Mouse (Mus musculus) heart, adult 2 months (tissue): ENCODE data around the gene Stk11. TPM values are rescaled to one million over a fixed set of nuclear protein-coding genes. Genes with fewer than 3 reads are reported as not detected.

Experiments
- DNase-seq, 2 experiments: peaks; one replicate each; pipeline ENCODE4 v3.0.0; 2021
- H3K27ac ChIP-seq: fragments of 200-600 bp; 2 replicates; pipeline ENCODE4 v1.8.1; 2022
- H3K27me3 ChIP-seq: fragments of 200-500 bp; 2 replicates; pipeline ENCODE4 v1.6.1; 2012; ENCODE audit warnings: mild to moderate bottlenecking, low read length, inconsistent platforms, mixed read lengths; ENCODE audit not compliant: control insufficient read depth, insufficient read depth
- H3K36me3 ChIP-seq: fragments of 200-500 bp; 2 replicates; pipeline ENCODE4 v1.6.1; 2012; ENCODE audit warnings: low read length, inconsistent platforms; ENCODE audit not compliant: control insufficient read depth, insufficient read depth
- H3K4me1 ChIP-seq: fragments of 200-500 bp; 2 replicates; pipeline ENCODE4 v1.6.1; 2011; ENCODE audit warnings: low read length; ENCODE audit not compliant: control insufficient read depth, insufficient read depth
- H3K4me3 ChIP-seq: fragments of 200-600 bp; 2 replicates; pipeline ENCODE4 v1.8.1; 2022
- H3K79me2 ChIP-seq: fragments of 200-500 bp; replicated peaks from 2 replicates; pipeline ENCODE4 v1.6.1; 2012; ENCODE audit warnings: mild to moderate bottlenecking, inconsistent platforms, low read length, moderate library complexity, mixed read lengths; ENCODE audit not compliant: control insufficient read depth, insufficient read depth
- H3K9ac ChIP-seq: fragments of 200-500 bp; 2 replicates; pipeline ENCODE4 v1.6.1; 2012; ENCODE audit warnings: low read depth, mild to moderate bottlenecking, control low read depth, inconsistent platforms, low read length, mixed read lengths
- CTCF ChIP-seq: fragments of 200-600 bp; IDR thresholded peaks from 2 replicates; pipeline ENCODE4 v1.8.1; 2022; ENCODE audit warnings: antibody characterized with exemption, mild to moderate bottlenecking, moderate library complexity
- EP300 ChIP-seq: fragments of 200-500 bp; IDR thresholded peaks from 2 replicates; pipeline ENCODE4 v1.6.1; 2011; ENCODE audit warnings: low read depth, low read length, control low read depth; ENCODE audit not compliant: insufficient read depth
- POLR2A ChIP-seq: fragments of 200-500 bp; IDR thresholded peaks from 2 replicates; pipeline ENCODE4 v1.6.1; 2011; ENCODE audit warnings: mild to moderate bottlenecking, low read depth, low read length, control low read depth; ENCODE audit not compliant: insufficient read depth
- WGBS: fragments of 180-500 bp; shearing (Covaris S2); methylation state at CpG from one replicate; pipeline ENCODE4 v1.1.7; 2018; 5-methylcytosine and 5-hydroxymethylcytosine counted together
- intact Hi-C: fragments of 180-260 bp; cut with DNase I; formaldehyde crosslinking; loops from one replicate; pipeline ENCODE4 v1.15.1; 2025
- polyA plus RNA-seq: library from polyadenylated mRNA; depleted of rRNA; stranded (reverse); fragments of >200 nt; gene quantifications from 2 replicates; pipeline ENCODE4 v1.2.3, GENCODE M21; 2012
- total RNA-seq, 2 experiments: library from RNA; stranded (reverse); gene quantifications; 2 replicates each; pipeline ENCODE4 v1.2.3; 2021

Stk11 gene
- total and polyA plus RNA-seq, 3 experiments: 127 to 161 (median 140) TPM

GRCm38 (mm10) chr10:80156002-80156751 lies 40.6 kb downstream of the Stk11 start:
- DNase-seq: peak; percentile 42 to 58
- peaks cover 34% of the 10 kb centered on the region for H3K36me3 ChIP-seq
- 54% methylated on average over 29 of the region's 29 CpGs for WGBS

GRCm38 (mm10) chr10:80156752-80157053 lies 41.1 kb downstream of the Stk11 start:
- Histone ChIP-seq H3K27me3 (no peaks in the 10 kb centered on the region), H3K4me1 (peaks cover 38% of the 10 kb centered on the region), H3K79me2 (no peaks in the 10 kb centered on the region), H3K4me3 (peak overlapping the region; percentile 37), H3K36me3 (peaks cover 34% of the 10 kb centered on the region), H3K9ac (0 out of 2 replicates have a peak overlapping the region, but pooled peaks have one; percentile 10), H3K27ac (peak overlapping the region; percentile 95)
- DNase-seq: peak; percentile 64 to 67
- 19% methylated on average over 7 of the region's 7 CpGs for WGBS
- 0 out of 2 replicates have a peak, but pooled peaks have one; percentile 40 for TF ChIP-seq EP300
- no peak for TF ChIP-seq POLR2A
- intact Hi-C loops: no loop called here

More at GRCm38 (mm10) chr10:80156002-80156751, 40.6 kb downstream of the Stk11 start:
- peaks cover under 1% of the 10 kb centered on the region; the same call in 1 of the 2 replicates for H3K79me2 ChIP-seq
- intact Hi-C loops: no loop called here
- H3K4me1 ChIP-seq: peaks cover 35% of the 10 kb centered on the region
- H3K27me3 ChIP-seq: no peaks in the 10 kb centered on the region
- peak overlapping the region; percentile 95 for H3K27ac ChIP-seq
- peak overlapping the region; percentile 37 for H3K4me3 ChIP-seq
- TF ChIP-seq CTCF (no peak), POLR2A (no peak)
- H3K9ac ChIP-seq: 0 out of 2 replicates have a peak overlapping the region, but pooled peaks have one; percentile 10

GRCm38 (mm10) chr10:80157141-80157929 lies 41.7 kb downstream of the Stk11 start:
- intact Hi-C loops: no loop called here
- peaks cover 37% of the 10 kb centered on the region for H3K4me1 ChIP-seq
- peak overlapping the region; percentile 10; the same call in 1 of the 2 replicates for H3K4me3 ChIP-seq
- 41% methylated on average over 15 of the region's 15 CpGs for WGBS
- peak overlapping the region; percentile 95 for H3K27ac ChIP-seq
- no peaks in the 10 kb centered on the region for H3K79me2 ChIP-seq
- peaks cover 31% of the 10 kb centered on the region for H3K36me3 ChIP-seq
- TF ChIP-seq CTCF (no peak), EP300 (no peak), POLR2A (no peak; the same call in 1 of the 2 replicates)
- H3K27me3 ChIP-seq: no peaks in the 10 kb centered on the region
- peak in 1 of 2 experiments; percentile 53 for DNase-seq
- 0 out of 2 replicates have a peak overlapping the region, but pooled peaks have one; percentile 32 for H3K9ac ChIP-seq

- Histone ChIP-seq H3K9ac (peak overlapping the region; percentile 40), H3K4me1 (peaks cover 33% of the 10 kb centered on the region)
These were observed 42.8 kb downstream of the Stk11 start for GRCm38 (mm10) chr10:80158307-80158986.

GRCm38 (mm10) chr10:80159021-80159560 lies 43.5 kb downstream of the Stk11 start:
- H3K4me1 ChIP-seq: peaks cover 37% of the 10 kb centered on the region
- H3K27ac ChIP-seq: peak overlapping the region; percentile 95
- H3K4me3 ChIP-seq: peak overlapping the region; percentile 43
- intact Hi-C loops: no loop called here
- H3K9ac ChIP-seq: peak overlapping the region; percentile 40
- peak in 1 of 2 experiments; percentile 77 for DNase-seq
- 7% methylated on average over 12 of the region's 12 CpGs for WGBS
- H3K36me3 ChIP-seq: peaks cover 20% of the 10 kb centered on the region
- H3K27me3 ChIP-seq: no peaks in the 10 kb centered on the region
- TF ChIP-seq CTCF (no peak), POLR2A (no peak; the same call in 1 of the 2 replicates), EP300 (no peak)
- H3K79me2 ChIP-seq: no peaks in the 10 kb centered on the region

More at GRCm38 (mm10) chr10:80158307-80158986, 42.8 kb downstream of the Stk11 start:
- peak; percentile 82 to 89 for DNase-seq
- no peaks in the 10 kb centered on the region for H3K79me2 ChIP-seq
- 4% methylated on average over 18 of the region's 18 CpGs for WGBS
- TF ChIP-seq POLR2A: peak; percentile 71
- no peak for TF ChIP-seq CTCF
- peak; percentile 73; the same call in 1 of the 2 replicates for TF ChIP-seq EP300
- H3K4me3 ChIP-seq: peak overlapping the region; percentile 43; the same call in 1 of the 2 replicates
- H3K27me3 ChIP-seq: no peaks in the 10 kb centered on the region
- H3K27ac ChIP-seq: peak overlapping the region; percentile 95
- intact Hi-C loops: loop anchor here (1.0 kb wide), 1 partner anchor 8 kb away; no protein-coding TSS in a partner anchor
- H3K36me3 ChIP-seq: peaks cover 22% of the 10 kb centered on the region
